Mouse (Mus musculus) embryonic facial prominence, embryonic 11.5 days (tissue): ENCODE results near the gene Pim1. TPM values are rescaled to one million over a fixed set of nuclear protein-coding genes. Genes with fewer than 3 reads are reported as not detected.
"Not testable (repeated sequence)": the region's sequence is repeated elsewhere in the genome, so short reads cannot be mapped to it uniquely, and the experiment has no call there.

ENCODE experiments used
- ATAC-seq: fragments of 200-750 bp; cut with Nextera tagmentation; replicated peaks from 2 replicates; pipeline ENCODE4 v1.8.0; 2017; ENCODE audit warnings: low read depth; ENCODE audit not compliant: insufficient number of reproducible peaks, low FRiP score, low TSS enrichment
- DNase-seq: peaks from one replicate; pipeline ENCODE4 v3.0.0-alpha.2; 2015; ENCODE audit warnings: low spot score
- H3K27ac ChIP-seq: fragments of 300-500 bp; sonication (generic); replicated peaks from 2 replicates; pipeline ENCODE4 v1.5.1; 2014; ENCODE audit warnings: mild to moderate bottlenecking, low read depth, low read length, control low read depth
- H3K27me3 ChIP-seq: fragments of 300-500 bp; sonication (generic); 2 replicates; pipeline ENCODE4 v1.6.1; 2014; ENCODE audit warnings: mild to moderate bottlenecking, low read length, moderate library complexity, mixed read lengths; ENCODE audit not compliant: control insufficient read depth, insufficient read depth
- H3K36me3 ChIP-seq: fragments of 300-500 bp; sonication (generic); replicated peaks from 2 replicates; pipeline ENCODE4 v1.6.1; 2014; ENCODE audit warnings: low read depth, mild to moderate bottlenecking, low read length, moderate library complexity, mixed read lengths; ENCODE audit not compliant: control insufficient read depth, insufficient read depth
- H3K4me1 ChIP-seq: fragments of 300-500 bp; sonication (generic); 2 replicates; pipeline ENCODE4 v1.6.1; 2014; ENCODE audit warnings: low read length, mixed read lengths; ENCODE audit not compliant: control insufficient read depth, insufficient read depth
- H3K4me2 ChIP-seq: fragments of 300-500 bp; sonication (generic); 2 replicates; pipeline ENCODE4 v1.6.1; 2014; ENCODE audit warnings: low read depth, mild to moderate bottlenecking, control low read depth, low read length, moderate library complexity
- H3K4me3 ChIP-seq: fragments of 300-500 bp; sonication (generic); 2 replicates; pipeline ENCODE4 v1.5.1; 2014; ENCODE audit warnings: low read depth, low read length, control low read depth
- H3K9ac ChIP-seq: fragments of 300-500 bp; sonication (generic); replicated peaks from 2 replicates; pipeline ENCODE4 v1.6.1; 2014; ENCODE audit warnings: mild to moderate bottlenecking, control low read depth, low read length
- H3K9me3 ChIP-seq: fragments of 300-500 bp; sonication (generic); replicated peaks from 2 replicates; pipeline ENCODE4 v1.6.1; 2016; ENCODE audit warnings: mild to moderate bottlenecking, low read length, inconsistent platforms, mixed read lengths; ENCODE audit not compliant: control insufficient read depth
- WGBS: fragments of 180-500 bp; shearing (Covaris S2); extraction: QIAGEN DNeasy Blood & Tissue Kit; methylation state at CpG from one replicate; pipeline ENCODE4 v1.1.7; 2014; 5-methylcytosine and 5-hydroxymethylcytosine counted together
- polyA plus RNA-seq: library from polyadenylated mRNA; unstranded; fragments of >200 nt; fragmentation: Nextera tagmentation; extraction: Ambion mirVana; gene quantifications from 2 replicates; pipeline ENCODE4 v1.2.1, GENCODE M21; 2014

Pim1 gene
- polyA plus RNA-seq, 1 experiment from 2014 or later, result 19.2 TPM

DNA sequence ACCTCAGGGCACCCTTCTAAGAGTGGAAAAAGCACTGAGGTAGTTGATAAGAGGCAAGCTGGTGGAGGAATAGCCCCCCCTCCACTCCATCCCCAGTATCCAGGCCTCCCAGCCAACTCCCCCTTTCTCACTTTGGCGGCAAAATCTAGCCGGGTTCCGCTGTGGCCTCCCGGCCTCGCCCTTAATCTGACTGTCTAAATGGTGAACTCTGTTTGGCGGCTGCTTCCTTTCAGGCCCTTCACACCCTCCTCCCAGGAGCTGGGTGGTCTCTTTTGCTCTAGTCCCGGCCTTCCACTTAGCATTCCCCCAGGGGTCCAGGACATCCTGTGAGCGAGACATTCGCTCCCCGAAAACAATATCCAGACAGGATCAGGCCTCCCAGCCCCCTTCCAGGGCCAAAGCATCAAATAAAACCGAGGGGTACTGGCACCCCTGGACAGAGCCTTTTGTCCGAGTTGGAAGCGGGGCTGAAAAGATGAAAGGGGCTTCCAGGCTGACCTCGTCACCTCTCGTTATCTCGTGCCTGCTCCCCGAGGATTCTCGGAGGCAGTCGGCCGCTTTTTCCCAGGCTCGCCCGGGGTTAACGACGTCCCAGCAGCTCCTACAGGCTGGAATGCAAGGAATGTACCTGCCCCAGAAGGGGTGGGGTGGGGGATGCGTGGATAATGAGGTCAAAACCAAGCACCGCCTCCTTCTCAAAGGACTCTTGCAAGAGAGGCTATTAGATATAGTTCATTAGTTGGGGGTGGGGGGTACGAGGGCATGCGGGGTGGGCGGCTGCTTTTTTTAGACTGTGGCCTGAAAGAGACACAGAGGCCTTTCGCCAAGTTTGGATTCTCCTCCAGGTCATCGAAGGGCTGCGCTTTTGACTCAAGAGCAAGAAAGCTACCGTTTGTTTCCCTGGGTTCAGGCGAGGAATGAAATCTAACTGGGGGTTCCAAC, 39.4 kb upstream of the Pim1 start:
- Histone ChIP-seq H3K9ac (peak overlapping the region; percentile 20), H3K4me2 (peak overlapping the region; percentile 19; the same call in 1 of the 2 replicates), H3K27me3 (no peaks in the 10 kb centered on the region), H3K4me1 (no peaks in the 10 kb centered on the region), H3K27ac (peak overlapping the region; percentile 70), H3K9me3 (no peaks in the 10 kb centered on the region; the same call in 1 of the 2 replicates), H3K4me3 (no peak overlapping the region), H3K36me3 (no peaks in the 10 kb centered on the region)
- ATAC-seq, result peak; percentile 57
- peak; percentile 84 for DNase-seq
- WGBS, result 2% methylated on average over 34 of the region's 34 CpGs

DNA sequence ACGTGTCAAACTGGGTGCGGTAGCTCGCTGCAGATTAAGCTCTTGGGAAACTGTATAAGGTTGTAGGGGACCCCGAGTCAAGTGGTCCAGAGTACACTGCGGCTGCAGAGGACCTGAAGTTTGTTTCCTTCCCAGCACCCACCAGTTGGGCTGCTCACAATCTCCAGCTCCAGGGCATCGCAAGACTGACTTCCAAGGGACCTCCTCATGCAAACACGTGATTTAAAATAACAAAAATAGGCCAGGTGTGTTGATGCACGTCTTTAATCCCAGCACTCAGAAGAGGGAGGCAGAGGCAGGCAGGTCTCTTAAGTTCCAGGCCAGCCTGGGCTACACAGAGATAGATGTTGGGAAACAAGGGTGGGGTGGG, 38.7 kb upstream of the Pim1 start:
- no peaks in the 10 kb centered on the region for H3K4me1 ChIP-seq
- WGBS, result 24% methylated on average over 8 of the region's 8 CpGs
- DNase-seq (no peak), ATAC-seq (no peak)
- peak overlapping the region; percentile 68 for H3K27ac ChIP-seq
- no peak overlapping the region for H3K4me3 ChIP-seq
- H3K9ac ChIP-seq, result no peak overlapping the region
- no peaks in the 10 kb centered on the region for H3K27me3 ChIP-seq
- no peaks in the 10 kb centered on the region; the same call in 1 of the 2 replicates for H3K9me3 ChIP-seq
- H3K4me2 ChIP-seq, result no peak overlapping the region
- H3K36me3 ChIP-seq, result no peaks in the 10 kb centered on the region

DNA sequence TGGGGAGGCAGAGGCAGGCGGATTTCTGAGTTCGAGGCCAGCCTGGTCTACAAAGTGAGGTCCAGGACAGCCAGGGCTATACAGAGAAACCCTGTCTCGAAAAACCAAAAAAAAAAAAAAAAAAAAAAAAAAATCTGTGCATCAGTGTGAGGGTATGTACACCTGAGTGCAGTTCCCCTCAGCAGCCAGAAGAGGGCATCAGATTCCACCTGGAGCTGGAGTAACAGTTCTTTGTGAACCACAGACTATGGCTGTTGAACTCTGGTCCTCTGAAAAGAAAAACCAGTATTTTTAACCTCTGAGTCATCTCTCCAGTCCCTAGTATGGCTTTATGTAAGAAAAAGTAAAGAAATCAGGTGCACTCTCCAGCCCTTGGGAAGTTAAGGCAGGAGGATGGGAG, 36.4 kb upstream of the Pim1 start:
- not testable (repeated sequence) for H3K9me3 ChIP-seq, H3K27ac ChIP-seq, DNase-seq, H3K4me2 ChIP-seq, H3K36me3 ChIP-seq, ATAC-seq, H3K9ac ChIP-seq, H3K27me3 ChIP-seq, H3K4me1 ChIP-seq, H3K4me3 ChIP-seq
- 93% methylated on average over 2 of the region's 3 CpGs for WGBS

DNA sequence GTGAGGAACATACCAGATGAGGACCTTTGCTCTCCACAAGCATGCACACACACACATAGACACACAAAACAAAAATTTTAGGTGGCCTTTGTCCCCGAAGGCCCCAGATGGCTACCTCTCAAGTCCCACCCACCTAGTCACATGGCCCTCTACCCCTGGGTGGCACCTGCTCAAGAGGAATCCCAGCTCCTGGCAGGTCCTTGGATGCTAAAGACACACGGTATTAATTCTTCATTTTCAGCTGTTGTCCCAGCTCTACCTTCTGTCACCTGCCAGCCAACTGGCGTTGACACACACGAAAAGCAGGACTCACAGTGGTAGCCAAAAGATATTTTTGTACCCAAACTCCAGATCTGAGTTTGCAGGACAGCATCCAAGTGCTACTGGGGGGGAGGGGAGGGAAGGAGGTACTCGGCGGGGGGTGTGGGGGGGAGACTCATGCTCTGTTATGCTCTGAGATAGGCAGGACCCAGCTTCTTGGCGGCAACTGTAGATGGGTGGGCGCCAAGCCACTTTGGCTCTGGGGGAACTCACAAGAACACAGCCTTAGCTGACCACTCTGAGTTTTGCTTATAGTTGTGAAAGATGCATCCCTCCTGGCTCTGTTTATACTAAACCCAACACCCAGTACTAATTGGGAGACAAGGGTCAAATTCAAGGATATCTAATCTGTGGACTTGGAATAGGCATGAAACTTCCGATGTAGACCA, 35.0 kb upstream of the Pim1 start:
- Histone ChIP-seq H3K4me1 (peaks cover 7% of the 10 kb centered on the region), H3K27ac (no peak overlapping the region), H3K4me3 (no peak overlapping the region), H3K9me3 (no peaks in the 10 kb centered on the region; the same call in 1 of the 2 replicates), H3K36me3 (no peaks in the 10 kb centered on the region), H3K27me3 (no peaks in the 10 kb centered on the region), H3K9ac (no peak overlapping the region), H3K4me2 (no peak overlapping the region)
- ATAC-seq, result no peak
- 83% methylated on average over 9 of the region's 9 CpGs for WGBS
- no peak for DNase-seq

DNA sequence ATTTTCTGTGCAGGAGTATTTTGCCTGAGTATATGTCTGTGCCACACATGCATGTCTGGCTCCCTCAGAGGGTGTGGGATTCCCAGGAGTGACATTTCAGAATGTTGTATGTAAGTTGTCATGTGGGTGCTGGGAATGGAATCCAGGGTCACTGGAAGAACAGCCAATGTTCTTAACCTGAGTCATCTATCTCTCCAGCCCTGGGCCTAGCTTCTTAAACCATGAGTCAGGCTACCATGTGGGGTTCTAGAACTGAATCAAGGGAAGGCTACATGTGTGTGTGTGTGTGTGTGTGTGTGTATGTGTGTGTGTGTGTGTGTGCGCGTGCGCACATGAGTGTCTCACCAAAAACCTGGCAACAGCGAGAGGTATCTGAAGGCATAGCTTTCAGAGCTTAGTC, 34.1 kb upstream of the Pim1 start:
- ATAC-seq, result no peak
- H3K27me3 ChIP-seq, result no peaks in the 10 kb centered on the region
- H3K4me3 ChIP-seq, result no peak overlapping the region
- 96% methylated on average over 4 of the region's 4 CpGs for WGBS
- no peak overlapping the region for H3K4me2 ChIP-seq
- H3K36me3 ChIP-seq, result no peaks in the 10 kb centered on the region
- H3K4me1 ChIP-seq, result peaks cover 7% of the 10 kb centered on the region
- H3K27ac ChIP-seq, result no peak overlapping the region
- H3K9ac ChIP-seq, result no peak overlapping the region
- no peaks in the 10 kb centered on the region; the same call in 1 of the 2 replicates for H3K9me3 ChIP-seq
- no peak for DNase-seq

DNA sequence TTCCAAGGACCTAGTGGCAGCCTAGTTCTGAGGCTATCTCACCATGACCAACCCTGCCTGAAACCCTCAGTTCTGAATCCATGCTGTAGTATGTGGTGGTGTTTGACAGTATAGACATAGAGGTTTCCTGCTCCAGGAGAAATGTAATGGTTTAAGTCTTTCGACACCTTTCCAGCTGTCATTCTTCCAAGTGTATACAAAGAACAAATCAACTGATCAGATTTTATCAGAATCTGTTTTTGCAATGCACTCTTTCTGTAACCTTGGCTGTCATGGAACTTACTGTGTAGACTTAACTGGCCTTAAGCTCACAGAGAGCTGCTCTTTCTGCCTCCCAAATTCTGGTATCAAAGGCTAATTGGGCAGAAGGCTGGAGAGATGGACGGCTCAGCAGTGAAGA, 33.6 kb upstream of the Pim1 start:
- 61% methylated on average over 2 of the region's 2 CpGs for WGBS
- no peaks in the 10 kb centered on the region for H3K27me3 ChIP-seq
- H3K4me3 ChIP-seq, result no peak overlapping the region
- H3K9ac ChIP-seq, result no peak overlapping the region
- H3K36me3 ChIP-seq, result no peaks in the 10 kb centered on the region
- ATAC-seq (no peak), DNase-seq (no peak)
- H3K27ac ChIP-seq, result no peak overlapping the region
- H3K9me3 ChIP-seq, result no peaks in the 10 kb centered on the region; the same call in 1 of the 2 replicates
- H3K4me2 ChIP-seq, result no peak overlapping the region
- H3K4me1 ChIP-seq, result peaks cover 7% of the 10 kb centered on the region

DNA sequence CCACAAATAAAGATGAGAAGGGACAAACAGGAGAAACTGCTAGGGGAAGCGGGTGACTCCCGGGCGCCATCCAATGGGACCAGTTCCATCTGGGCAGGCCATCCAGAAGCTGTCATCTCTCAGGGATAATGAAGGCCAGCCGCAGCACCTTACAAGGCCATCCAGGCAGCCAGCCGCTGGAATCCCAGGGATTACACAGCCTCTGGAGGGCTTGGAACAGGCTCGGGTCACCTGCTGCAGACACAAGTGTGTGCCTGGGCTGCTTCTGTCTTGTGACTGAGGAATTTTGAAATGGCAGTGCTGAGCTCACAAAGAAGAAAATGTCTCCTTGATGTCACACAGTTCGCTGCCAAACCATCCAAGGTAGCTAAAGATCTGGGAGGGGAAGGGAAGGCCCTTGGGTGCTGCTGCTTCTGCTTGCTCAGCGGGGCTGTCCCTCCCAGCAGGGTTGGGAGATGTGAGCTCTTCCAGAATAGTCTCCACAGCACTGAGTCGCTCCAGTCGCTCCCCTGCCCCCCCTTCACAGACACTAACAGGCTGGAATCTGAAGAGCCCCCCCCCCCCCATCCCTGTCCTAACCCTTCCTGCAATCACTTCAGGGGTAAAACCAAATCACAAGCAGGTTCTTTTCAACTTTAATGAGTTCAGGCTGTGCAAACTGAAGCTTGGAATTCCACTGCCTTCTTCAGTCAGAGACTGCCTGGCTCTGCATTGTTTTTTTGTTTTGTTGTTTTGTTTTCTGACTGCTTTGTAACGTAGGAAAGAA, 32.6 kb upstream of the Pim1 start:
- ATAC-seq, result no peak; the same call in 1 of the 2 replicates

More for the DNA sequence above, 32.6 kb upstream of the Pim1 start:
- Histone ChIP-seq H3K4me3 (no peak overlapping the region), H3K4me1 (peaks cover 7% of the 10 kb centered on the region), H3K9ac (no peak overlapping the region), H3K36me3 (no peaks in the 10 kb centered on the region), H3K27ac (peak overlapping the region; percentile 69; the same call in 1 of the 2 replicates), H3K4me2 (0 out of 2 replicates have a peak overlapping the region, but pooled peaks have one; percentile 10), H3K9me3 (no peaks in the 10 kb centered on the region), H3K27me3 (no peaks in the 10 kb centered on the region)
- 12% methylated on average over 11 of the region's 11 CpGs for WGBS
- DNase-seq, result peak; percentile 85
